Mouse (Mus musculus): ENCODE measurements around the gene Sh3gl1.
A peak's percentile ranks its signal among the peaks of the same experiment; 100 is the strongest.

The Sh3gl1 gene

DNA sequence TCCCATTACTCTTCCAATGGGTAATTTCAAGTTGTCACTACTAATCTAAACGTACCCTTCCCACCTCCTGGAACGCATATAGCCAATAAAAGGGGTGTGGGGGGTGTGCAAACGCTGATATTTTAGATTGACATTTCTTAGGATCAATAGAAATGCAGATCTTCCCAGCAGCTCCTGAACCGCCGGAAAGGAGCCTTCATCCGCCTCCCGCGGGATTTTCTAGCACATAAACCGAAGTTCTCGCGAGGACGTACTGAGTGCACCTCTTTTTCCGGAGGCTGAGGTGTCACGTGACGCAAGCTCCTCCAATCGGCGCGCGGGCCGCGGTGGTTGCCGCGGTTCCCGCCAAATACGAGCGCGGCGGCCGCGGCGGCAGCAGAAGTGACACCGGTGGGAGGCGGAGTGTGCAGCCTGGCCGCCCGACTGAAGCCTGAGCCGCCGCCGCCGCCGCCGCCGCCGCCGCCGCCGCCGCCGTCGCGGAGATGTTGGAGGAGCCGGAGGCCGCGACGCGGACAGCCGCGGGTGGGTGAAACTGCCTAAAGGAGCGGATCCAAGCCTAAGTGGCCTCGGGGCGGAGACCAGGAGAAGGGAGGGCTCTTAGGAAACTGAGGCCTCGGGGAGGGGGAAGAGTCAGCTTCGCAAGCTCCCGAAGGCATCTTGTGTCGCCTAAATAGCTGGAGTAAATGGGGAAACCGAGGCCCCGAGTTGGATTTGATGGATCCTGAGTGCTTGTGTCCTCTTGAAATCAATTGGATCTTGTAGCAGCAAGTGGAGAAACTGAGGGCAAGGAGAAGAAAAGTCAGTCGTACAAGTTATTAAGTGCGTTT, 3.8 kb upstream of the Sh3gl1 start, which contains the start of gene Chaf1a:
Chaf1a (plus strand) TSS at position 410 of the 827 bp plus-strand sequence.
- DNase-seq (ENCODE audit: low spot score in 2 of 2) = peak; percentile 95 to 97

DNA sequence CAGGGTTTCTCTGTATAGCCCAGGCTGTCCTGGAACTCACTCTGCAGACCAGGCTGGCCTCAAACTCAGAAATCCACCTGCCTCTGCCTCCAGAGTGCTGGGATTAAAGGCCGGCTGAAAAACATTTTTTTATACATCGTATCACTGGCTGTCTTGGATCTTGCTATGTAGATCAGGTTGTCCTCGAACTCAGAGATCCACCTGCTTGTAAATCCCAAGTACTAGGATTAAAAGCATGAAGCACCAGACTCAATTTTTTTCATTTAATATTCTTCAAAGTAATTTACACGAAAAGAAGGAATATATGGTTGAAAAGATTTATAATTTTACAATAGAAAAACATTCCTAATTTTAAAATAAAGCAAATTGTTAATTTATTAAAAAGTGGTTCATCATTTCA, 2.9 kb upstream of the Sh3gl1 start:
- DNase-seq (ENCODE audit: low spot score in 2 of 2) = no peak

DNA sequence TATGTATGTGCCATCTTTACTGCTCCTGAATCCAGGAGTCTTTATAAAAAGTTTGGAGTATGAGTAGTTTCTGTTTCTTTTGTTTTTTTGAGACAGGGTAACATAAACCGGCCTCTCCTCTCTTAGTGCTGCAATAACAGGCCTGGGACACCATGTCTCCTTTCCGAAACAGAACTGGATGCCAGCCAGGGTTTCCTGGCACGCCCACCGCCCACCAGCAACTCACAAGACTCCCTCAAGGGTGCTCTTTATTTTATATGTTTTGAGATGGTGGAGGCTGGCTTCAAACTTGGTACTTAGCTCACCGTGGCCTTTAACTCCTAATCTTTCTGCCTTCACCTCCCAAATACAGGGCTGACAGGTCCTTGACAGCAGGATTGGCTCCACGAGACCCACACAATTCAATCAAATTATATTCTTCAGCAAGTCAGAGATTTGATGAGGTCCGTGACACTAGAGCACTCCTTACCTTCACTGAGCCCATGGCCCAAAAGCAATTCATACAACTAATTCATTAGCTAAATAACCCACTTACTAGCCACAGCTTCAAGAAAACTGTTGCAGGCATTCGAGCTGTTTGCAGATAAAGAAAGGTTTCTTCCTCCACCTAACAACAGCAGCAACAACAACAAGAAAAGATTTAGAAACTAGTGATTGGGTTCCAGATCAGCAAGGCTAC, 2.3 kb upstream of the Sh3gl1 start:
- no peak for DNase-seq (ENCODE audit: low spot score in 2 of 2)

DNA sequence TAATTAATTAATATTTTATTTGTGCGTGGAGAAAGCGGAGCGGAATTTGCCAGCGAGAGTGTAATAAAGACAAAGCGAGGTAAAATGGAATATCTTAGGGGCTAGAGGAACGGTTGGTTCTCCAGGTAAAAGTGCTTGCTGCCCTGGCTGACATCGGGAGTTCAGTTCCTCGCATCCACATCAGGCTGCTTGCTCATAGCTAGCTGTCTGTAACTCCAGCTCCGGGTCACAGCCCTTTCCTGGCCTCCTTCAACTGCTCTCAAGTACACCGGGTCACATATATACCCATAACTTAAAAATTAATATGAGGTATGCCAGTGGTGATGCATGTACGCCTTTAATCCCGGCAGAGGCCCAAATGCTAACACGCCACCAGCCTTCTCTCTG, 459 bp upstream of the Sh3gl1 start:
- no peak for DNase-seq (ENCODE audit: low spot score in 2 of 2)

DNA sequence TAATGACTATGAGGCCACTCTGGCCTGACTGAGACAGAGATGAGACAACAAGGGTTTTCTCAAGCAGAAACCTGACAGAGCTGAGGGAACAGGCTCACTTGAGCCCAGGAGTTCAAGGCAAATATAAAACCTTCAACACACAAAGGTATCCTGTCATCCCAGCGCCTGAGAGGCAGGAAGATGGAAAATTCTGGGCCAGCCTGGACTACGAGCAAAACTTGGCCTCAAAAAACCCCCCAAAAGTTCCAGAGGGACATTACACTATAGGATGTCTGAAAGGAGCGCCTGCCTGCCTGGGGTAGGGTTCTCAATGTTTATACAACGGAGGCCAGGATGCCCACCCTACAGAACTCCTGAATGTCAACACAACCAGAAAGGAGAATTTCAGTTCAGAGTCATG, 1.2 kb downstream of the Sh3gl1 start:
- DNase-seq (ENCODE audit: low spot score in 2 of 2) = no peak

DNA sequence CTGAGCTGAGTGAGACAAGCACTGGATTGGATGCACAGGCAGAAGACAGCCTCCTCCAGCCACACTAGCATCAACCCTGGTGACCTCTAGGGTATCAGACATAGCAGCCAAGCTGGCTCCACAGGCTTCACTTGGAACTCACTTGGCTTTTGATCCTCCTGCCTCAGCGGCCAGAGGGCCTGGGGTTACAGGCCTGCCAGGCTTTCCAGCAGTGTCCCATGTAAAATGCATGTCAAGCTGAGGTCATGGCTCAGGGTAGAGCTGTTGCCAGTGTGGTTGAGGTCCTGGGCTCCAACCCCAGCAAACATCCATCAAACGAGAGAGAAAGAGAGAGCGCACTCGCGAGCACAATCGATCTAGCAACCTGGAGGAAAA, 1.7 kb downstream of the Sh3gl1 start:
- DNase-seq (ENCODE audit: low spot score in 2 of 2) = no peak

DNA sequence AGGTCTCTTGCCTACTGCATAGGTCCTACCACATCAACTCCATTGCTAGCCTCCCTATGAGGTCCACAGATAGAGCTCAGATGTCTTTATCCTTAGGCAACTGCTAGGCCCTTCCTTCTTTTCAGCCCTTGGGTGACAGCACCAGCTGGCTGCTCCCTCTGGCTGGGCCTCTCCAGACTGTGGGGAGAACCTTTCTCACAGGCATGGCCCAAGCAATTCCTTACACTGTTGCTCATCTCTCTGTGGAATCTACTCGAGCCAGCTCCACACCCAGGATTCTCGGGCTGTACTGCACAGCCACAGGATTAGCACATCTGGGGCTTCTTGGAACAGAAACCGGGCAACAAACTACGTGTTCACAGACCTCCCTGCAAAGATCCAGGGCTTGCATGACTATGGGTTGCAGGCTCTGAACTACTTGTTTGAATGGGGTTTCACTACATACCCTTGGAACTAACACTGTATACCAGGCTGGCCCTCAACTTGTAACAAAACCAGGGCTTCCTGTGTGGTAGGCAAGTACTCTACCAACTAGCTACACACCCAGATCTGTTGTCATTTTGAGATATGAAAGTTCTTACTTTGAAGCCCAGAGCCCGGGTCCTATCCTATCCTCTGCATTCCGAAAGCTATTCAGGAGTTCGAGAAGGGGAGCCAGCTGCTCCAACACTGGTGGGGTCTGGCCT, 2.3 kb downstream of the Sh3gl1 start:
- DNase-seq (ENCODE audit: low spot score in 2 of 2) = no peak

DNA sequence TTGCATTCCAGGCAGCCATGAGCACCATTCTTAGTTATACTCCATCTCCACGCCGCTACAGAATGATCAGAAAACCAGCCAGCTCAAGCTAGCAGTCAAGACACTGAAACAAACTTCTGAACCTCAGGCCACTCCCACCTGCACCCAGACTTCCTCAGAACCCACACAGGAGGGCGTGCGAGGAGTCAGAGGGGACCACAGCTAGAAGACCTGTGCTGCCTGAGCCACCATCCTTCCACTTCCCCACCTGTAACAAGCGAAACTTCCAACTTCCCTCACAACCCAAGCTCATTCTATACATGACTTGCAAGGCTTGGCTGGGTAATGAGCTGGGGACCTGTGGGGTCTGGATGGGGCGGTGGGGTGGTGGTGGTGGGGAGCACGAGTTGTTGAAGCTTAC, 3.6 kb downstream of the Sh3gl1 start:
- DNase-seq (ENCODE audit: low spot score in 2 of 2) = no peak

DNA sequence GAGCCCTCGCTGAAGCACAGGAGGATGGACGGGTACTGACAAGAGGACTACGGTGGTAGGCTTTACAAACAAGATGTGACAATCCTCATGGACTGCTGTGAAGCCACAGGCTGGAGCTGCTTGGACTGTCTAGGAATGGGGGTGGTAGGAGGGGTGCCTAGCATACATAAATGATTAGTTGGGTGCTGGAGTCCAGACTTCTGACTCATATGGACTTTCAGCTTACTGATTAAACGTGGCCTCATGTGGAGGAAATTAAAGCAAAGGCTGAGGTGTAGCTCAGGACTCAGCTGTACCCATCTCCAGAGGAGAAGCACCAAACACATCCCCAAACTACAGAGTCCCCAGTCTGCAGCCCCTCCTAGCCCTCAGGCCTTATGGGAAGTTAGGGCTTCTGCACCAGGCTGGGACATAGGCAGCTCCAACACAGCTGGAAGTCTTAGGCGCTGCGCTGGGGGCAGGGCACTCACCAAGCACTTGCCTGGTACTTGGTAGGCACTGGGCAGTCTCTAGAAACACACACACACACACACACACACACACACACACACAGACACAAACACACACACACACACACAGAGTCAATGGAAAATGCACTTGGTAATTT, 4.2 kb downstream of the Sh3gl1 start:
- no peak for DNase-seq (ENCODE audit: low spot score in 2 of 2)

DNA sequence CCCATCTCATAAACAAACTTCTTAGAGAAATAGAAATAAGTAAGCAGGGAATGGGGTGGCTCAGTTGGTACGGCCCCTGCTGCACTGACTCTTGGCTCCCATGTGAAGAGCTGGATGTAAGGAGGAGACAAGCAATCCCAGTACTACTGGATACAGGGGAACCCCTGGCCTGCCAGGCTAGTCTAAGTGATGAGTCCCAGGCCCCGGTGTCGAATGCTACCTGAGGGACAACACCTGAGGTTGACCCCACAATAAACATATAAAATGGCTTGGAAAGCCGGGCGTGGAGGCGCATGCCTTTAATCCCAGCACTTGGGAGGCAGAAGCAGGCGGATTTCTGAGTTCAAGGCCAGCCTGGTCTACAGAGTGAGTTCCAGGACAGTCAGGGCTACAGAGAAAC, 5.0 kb downstream of the Sh3gl1 start:
- no peak for DNase-seq (ENCODE audit: low spot score in 2 of 2)

DNA sequence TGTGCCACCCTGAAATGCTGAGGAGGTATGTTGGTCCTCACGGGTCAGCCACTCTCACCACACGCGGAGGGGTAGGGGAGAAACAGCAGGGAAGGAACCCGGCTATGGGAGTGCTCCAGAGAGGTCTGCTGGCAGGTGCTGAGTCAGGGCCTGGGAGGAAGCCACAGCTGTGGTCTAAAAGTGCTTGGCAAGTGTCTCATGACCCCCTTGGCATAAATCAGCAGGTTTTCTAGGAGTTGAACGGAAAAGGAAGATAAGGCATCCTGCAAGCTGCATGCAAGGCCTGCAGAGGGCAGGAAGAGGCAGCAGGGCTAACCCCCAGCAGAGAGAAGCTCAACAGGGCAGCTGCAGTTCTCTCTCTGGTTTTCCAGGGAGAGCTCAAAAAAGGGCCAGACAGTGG, 5.5 kb downstream of the Sh3gl1 start:
- no peak for DNase-seq (ENCODE audit: low spot score in 2 of 2)

DNA sequence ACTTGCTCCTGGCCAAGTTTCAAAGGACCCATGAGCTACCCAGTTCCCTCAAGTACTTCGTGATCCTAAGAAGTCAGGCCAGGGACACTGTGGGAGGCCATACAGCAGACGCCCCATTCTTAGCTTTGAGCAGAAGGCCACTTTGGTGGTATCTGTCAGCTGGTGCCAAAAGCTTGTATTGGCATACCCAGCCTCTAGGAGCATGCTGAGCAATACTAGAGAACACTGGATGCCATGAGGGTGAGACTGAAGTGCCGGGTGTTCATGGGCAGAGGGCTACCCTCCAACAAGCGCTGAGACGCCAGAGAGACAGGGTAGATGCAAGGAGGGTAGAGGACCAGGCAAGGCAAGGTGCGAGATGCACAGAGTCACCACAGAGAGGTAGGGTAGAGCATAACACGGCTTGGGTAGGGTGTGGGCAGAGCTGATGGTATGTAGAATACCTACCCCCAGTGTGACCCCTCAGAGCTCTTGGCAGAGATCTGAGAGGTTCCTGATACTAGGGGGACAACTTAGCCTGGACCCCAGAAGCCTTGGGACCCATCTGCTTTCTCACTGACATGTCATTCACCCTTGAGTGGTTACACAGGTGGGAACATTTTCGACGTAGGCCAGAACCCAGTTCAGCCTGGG, 6.1 kb downstream of the Sh3gl1 start:
- DNase-seq (ENCODE audit: low spot score in 2 of 2) = no peak

DNA sequence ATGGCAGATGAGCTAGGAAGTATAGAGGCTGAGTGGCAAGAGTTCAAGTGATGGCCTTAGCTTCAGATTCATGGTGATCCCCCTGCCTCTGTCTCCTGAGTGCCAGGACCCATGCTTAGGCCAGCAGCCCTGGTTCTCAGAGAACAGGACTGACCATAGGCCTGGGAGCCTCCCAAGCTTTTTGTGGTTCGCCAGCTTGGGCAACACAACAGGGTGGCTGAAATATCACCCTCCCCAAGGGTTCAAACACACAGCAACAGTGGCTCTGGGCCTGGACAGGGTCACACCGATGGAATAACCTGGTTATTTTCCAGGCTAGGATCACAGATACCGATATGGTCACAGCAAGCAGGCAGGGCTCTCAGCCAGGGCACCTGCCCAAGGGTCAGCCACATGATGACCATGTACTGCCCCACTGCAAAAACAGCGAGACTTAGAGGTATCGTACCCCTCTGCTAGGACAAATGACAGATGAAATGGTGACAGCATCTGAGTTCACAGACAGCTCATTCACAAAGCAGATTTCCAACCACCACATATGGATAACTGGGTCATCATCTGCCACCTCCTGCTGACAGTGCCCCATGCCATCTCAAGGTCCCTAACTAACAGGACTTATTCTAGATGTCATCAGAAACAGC, 8.5 kb downstream of the Sh3gl1 start:
- no peak for DNase-seq (ENCODE audit: low spot score in 2 of 2)

DNA sequence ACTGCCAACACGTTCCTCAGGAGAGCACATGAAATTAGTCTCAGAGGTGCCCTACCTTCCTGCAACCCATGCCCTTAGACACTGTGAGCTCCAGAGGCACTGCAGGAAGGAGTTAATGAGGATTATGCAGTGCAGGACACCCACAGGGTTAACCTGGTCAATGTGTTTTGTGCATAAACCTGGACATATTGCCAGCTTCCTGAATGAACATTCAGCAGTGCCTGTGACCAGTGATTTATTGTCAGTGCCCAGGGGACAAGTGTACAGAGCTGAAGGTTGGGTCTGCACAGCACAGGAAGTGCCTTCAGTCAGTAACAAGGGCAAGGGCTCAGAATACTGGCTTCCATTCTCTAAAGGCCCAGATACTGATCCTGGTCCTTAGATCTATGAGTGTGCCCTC, 9.6 kb downstream of the Sh3gl1 start:
- no peak for DNase-seq (ENCODE audit: low spot score in 2 of 2)

DNA sequence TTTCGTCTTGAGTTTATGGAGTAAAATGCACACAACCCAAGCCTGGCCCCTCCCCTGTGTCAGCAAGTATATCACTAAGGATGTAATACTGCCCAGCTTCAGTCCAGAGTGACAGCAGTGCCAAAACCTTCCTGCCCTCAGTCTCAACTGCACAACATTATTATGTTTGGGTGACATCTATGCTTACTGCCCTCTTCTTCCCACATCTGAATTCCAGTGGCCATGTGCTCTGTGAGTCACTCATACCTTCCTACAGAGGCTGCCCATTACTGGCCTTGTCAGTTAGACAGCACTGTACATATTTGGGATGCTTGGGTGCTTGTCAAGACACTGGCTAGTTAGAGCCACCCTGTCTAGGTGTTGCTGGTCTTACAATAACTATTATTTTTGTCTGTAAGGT, 10.1 kb downstream of the Sh3gl1 start:
- DNase-seq (ENCODE audit: low spot score in 2 of 2) = no peak

DNA sequence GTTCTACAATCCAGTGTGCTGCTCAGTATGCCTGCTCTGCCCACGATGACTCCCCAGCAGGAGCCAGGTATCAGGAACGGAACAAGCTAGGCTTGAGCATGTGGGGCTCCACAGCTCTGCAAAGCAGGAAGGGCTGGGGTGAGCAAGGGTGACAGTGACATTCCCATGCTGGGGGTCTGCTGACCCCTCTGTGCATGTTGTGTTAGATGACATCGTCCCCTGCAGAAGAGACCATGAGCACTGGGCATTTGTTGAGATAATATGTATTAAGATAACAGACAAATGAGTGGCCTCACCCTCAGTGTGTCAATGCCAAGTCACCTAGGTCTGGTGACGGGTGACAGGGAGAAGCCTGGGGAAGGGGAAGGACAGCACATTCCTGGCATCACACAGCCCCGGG, 11.5 kb downstream of the Sh3gl1 start:
- no peak for DNase-seq (ENCODE audit: low spot score in 2 of 2)

DNA sequence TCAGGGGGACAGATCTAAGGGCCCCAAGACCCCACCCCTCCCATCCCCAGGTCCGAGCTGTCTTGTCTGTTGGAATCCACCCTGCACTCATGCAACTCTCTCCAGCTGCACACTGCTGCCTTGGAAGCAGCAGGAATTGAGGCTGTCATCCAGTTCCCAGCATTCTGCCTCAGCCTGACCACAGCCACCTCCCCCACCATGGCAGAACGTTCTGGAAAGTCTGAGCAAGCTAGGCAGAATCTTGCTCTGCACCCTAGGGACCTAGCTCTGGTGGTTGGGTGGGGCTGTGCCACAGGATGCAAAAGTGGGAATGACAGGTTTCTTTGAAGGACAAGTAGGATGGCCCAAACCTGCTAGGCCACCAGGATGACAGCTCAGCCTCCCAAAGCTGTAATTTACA, 12.0 kb downstream of the Sh3gl1 start:
- DNase-seq (ENCODE audit: low spot score in 2 of 2) = no peak

DNA sequence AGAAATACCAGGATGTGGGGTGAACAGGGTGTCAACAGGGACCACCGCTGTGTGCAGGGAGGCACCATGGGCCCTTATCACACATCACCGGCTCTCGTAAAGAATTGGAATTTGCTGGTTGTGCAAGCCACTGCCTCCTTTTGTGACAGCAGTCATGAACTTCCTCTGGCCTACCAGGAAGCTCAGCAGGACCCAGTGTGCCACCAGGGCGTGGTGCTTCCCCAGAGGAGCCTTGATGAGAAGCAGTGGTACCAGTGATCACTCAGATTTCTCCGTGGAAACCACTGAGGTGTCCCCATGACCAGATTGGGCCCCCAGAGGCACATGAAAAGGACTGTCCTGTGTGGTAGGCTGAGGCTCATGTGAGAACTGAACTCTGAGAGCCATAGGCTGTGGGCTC, 13.0 kb downstream of the Sh3gl1 start:
- no peak for DNase-seq (ENCODE audit: low spot score in 2 of 2)

DNA sequence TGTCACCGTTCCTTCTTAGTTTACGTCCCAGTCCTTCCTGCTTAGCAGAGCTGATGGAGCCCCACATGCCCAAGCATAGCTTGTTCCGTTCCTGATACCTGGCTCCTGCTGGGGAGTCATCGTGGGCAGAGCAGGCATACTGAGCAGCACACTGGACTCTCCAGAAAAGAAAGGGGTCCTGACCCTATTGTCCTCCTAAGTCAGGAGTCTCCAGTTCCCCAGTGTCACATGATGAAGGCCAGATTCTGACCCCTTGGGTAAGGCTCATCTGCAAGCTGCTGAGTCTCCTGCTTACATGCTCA, 13.5 kb downstream of the Sh3gl1 start:
- DNase-seq (ENCODE audit: low spot score in 2 of 2) = no peak

DNA sequence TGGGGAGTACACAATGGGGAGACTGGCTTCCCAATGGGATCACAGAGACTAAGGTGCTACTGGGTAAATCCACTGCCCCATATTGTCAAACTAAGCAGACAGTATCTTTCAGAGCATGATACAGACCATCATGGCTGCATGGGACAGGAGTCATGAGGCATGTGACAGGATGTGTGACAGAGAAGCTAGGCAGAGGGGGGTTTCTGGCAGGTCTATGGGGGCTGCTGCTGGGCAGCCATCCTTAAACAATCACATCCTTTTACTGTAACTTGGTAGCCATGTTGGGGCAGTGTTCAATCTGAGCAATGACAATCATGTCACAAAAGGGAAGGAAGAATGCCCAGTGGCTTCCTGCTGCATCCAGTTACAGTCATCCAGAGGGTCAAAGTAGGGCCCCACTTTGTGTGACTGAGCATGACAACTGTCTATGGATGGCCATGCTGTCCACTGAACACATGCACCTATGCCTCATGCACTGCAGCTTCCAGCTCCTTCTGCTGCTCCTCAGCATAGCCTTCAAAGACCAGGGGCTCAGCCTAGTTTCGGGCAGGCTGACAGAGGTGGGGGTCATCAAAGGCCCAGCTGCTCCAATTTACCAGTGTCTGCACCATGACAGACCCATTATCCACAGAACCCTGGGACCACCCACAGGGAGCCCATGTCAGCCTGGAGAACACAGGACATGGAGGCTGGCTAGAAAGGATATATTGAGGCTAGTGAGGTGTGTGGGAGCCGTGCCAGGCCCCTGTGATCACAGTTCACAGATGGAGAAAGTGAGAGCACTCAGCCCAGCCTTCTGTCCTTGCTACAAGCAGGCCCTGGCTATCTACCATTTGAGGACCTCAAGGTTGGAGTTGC, 14.1 kb downstream of the Sh3gl1 start:
- DNase-seq (ENCODE audit: low spot score in 2 of 2) = peak in 1 of 2 experiments; percentile 19
